Mouse (Mus musculus) ES-E14 (cell line): ENCODE measurements around the gene Gm44503.

Source experiments
- CHD2 ChIP-seq: IDR thresholded peaks from 2 replicates; pipeline ENCODE4 v1.6.1; 2014; ENCODE audit warnings: mild to moderate bottlenecking, low read depth, low read length, inconsistent platforms
- HCFC1 ChIP-seq: IDR thresholded peaks from 2 replicates; pipeline ENCODE4 v1.6.1; 2012; ENCODE audit warnings: low read length, inconsistent platforms, borderline replicate concordance; ENCODE audit not compliant: insufficient read depth
- MAFK ChIP-seq: IDR thresholded peaks from 2 replicates; pipeline ENCODE4 v1.6.1; 2014; ENCODE audit warnings: mild to moderate bottlenecking, low read depth, low read length, inconsistent platforms; ENCODE audit not compliant: insufficient read depth
- ZC3H11A ChIP-seq: IDR thresholded peaks from 2 replicates; pipeline ENCODE4 v1.6.1; 2012; ENCODE audit warnings: low read depth, mild to moderate bottlenecking, inconsistent platforms, low read length, borderline replicate concordance
- ZNF384 ChIP-seq: IDR thresholded peaks from 2 replicates; pipeline ENCODE4 v1.6.1; 2012; ENCODE audit warnings: low read depth, low read length, inconsistent platforms

- TF ChIP-seq ZNF384 (no peak), ZC3H11A (no peak), CHD2 (no peak), MAFK (no peak), HCFC1 (no peak)
Observed at GRCm38 (mm10) chr9:72996806-72997205, 38.2 kb downstream of the Gm44503 start.
